Mouse (Mus musculus) limb, embryonic 14.5 days (tissue): ENCODE measurements around the gene Trmt1l. TPM values are rescaled to one million over a fixed set of nuclear protein-coding genes. Genes with fewer than 3 reads are reported as not detected.

Source experiments
- ATAC-seq: fragments of 200-750 bp; cut with Nextera tagmentation; 2 replicates; pipeline ENCODE4 v1.8.0; 2017; ENCODE audit warnings: low read depth, moderate number of reproducible peaks, moderate TSS enrichment; ENCODE audit not compliant: low FRiP score
- DNase-seq: peaks from one replicate; pipeline ENCODE4 v3.0.0-alpha.2; 2015; ENCODE audit warnings: low spot score
- H3K27ac ChIP-seq: fragments of 300-500 bp; sonication (generic); replicated peaks from 2 replicates; pipeline ENCODE4 v1.5.1; 2014; ENCODE audit warnings: low read depth, mild to moderate bottlenecking, low read length, moderate library complexity, mixed read lengths
- H3K27me3 ChIP-seq: fragments of 300-500 bp; sonication (generic); 2 replicates; pipeline ENCODE4 v1.6.1; 2014; ENCODE audit warnings: low read length, mixed read lengths; ENCODE audit not compliant: control insufficient read depth, insufficient read depth
- H3K36me3 ChIP-seq: fragments of 300-500 bp; sonication (generic); 2 replicates; pipeline ENCODE4 v1.6.1; 2014; ENCODE audit warnings: mild to moderate bottlenecking, low read length, moderate library complexity, mixed read lengths; ENCODE audit not compliant: control insufficient read depth, insufficient read depth
- H3K4me1 ChIP-seq: fragments of 300-500 bp; sonication (generic); 2 replicates; pipeline ENCODE4 v1.6.1; 2014; ENCODE audit warnings: antibody characterized with exemption, low read length, mixed read lengths; ENCODE audit not compliant: control insufficient read depth, insufficient read depth
- H3K4me2 ChIP-seq: fragments of 300-500 bp; sonication (generic); replicated peaks from 2 replicates; pipeline ENCODE4 v1.6.1; 2014; ENCODE audit warnings: low read depth, mild to moderate bottlenecking, low read length, moderate library complexity; ENCODE audit not compliant: severe bottlenecking
- H3K4me3 ChIP-seq: fragments of 300-500 bp; sonication (generic); replicated peaks from 2 replicates; pipeline ENCODE4 v1.5.1; 2014; ENCODE audit warnings: low read length
- H3K9ac ChIP-seq: fragments of 300-500 bp; sonication (generic); 2 replicates; pipeline ENCODE4 v1.6.1; 2014; ENCODE audit warnings: mild to moderate bottlenecking, low read depth, low read length, moderate library complexity; ENCODE audit not compliant: severe bottlenecking
- H3K9me3 ChIP-seq: fragments of 300-500 bp; sonication (generic); 2 replicates; pipeline ENCODE4 v1.6.1; 2016; ENCODE audit warnings: low read length; ENCODE audit not compliant: control insufficient read depth
- POLR2A ChIP-seq: fragments of 200-500 bp; IDR thresholded peaks from 2 replicates; pipeline ENCODE4 v1.8.0; 2012; ENCODE audit warnings: inconsistent platforms, mild to moderate bottlenecking, moderate library complexity, borderline replicate concordance; ENCODE audit not compliant: insufficient read depth, insufficient read length; ENCODE audit errors: extremely low read depth
- WGBS: fragments of 180-500 bp; shearing (Covaris S2); extraction: QIAGEN DNeasy Blood & Tissue Kit; methylation state at CpG from one replicate; pipeline ENCODE4 v1.1.7; 2014; 5-methylcytosine and 5-hydroxymethylcytosine counted together
- microRNA-seq: library from miRNA; unstranded; fragments of <30 nt; microRNA quantifications from one replicate; pipeline ENCODE4, GENCODE M21; 2016
- polyA plus RNA-seq, 2 experiments: library from polyadenylated mRNA; depleted of rRNA in 1 of 2; stranded (reverse) in 1 of 2; unstranded in 1 of 2; fragments of >200 nt; fragmentation: Nextera tagmentation in 1 of 2; extraction: Ambion mirVana in 1 of 2; gene quantifications; 2 replicates each; pipeline versions ENCODE4 v1.2.1 to v1.2.3; 2012 to 2014

The Trmt1l gene
- polyA plus RNA-seq, 2 experiments: 33.8 to 34.2 TPM

DNA sequence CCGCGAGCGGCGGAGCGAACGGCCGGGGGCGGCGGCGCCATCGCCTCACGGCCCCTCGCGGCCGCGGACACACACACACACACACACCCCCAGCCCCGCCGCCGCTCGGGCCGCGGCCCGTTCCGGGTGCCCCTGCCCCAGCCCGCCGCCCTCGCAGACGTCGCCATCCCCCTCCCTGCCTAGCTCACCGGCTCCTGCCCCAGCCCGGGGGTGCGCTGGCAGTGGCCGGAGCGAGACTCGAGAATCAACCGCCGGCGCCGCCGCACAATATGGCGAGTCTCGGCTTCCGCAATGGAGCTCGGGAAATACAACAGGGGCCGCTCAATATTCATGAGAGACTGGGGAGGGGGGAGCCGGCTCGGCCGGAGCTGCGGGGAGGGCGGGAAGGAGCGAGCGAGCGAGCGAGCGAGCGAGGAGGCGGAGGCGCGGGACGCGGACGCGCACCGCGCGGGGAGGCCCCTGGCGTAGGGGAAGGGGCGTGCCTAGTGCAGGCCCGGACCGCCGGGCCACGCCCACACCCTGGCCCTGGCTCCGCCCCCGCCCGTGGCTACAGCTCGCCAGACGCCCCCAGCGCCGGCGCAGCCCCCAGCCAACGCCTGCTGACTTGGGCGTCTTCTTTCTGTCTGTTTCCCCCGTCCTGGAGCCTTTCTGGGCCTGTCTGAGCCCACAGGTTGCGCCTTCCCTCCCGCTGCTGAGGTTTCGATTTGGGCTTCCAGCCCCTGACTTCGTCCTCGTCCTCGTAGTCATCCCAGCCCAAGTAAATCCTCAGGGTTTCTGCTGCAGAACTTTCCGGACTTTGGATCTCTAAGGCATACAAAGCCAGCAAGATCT, 72.4 kb downstream of the Trmt1l start, which contains the start of gene Rnf2:
Gene Rnf2, minus strand, starts transcription at position 425 of the 831 bp plus-strand sequence.
- Histone ChIP-seq H3K9me3 (no peaks in the 10 kb centered on the region), H3K4me2 (peak within 1 kb of the TSS; percentile 52), H3K36me3 (no peaks in the 10 kb centered on the region), H3K4me3 (peak within 1 kb of the TSS; percentile 93), H3K4me1 (peaks cover 16% of the 10 kb centered on the region), H3K27ac (peak within 1 kb of the TSS; percentile 97), H3K27me3 (no peaks in the 10 kb centered on the region), H3K9ac (peak within 1 kb of the TSS; percentile 97)
- peak; percentile 96 for ATAC-seq
- DNase-seq: peak; percentile 94
- peak; percentile 86; the same call in 1 of the 2 replicates for TF ChIP-seq POLR2A
- WGBS: 2% methylated on average over 41 of the region's 90 CpGs

Small RNAs within 50 kb of the gene (microRNA-seq; reads per million reads assigned to microRNA genes)
- not detected for gene Mir7682

Other genes starting within 250 kb of the Trmt1l start
- gene Gm47985, start 246.0 kb upstream of the Trmt1l start, polyA plus RNA-seq (2012; rRNA removed): 0.08 and 0.15 TPM in 2 replicates
- gene Gm47985, start 246.0 kb upstream of the Trmt1l start, polyA plus RNA-seq (2014; fragmentation: Nextera tagmentation; extraction: Ambion mirVana): not detected in 2 replicates
- 0.06 and 0.08 TPM in 2 replicates for gene Gm8947, start 236.2 kb upstream of the Trmt1l start, polyA plus RNA-seq (2012; rRNA removed)
- 0.23 TPM in 1 of 2 replicates, not detected in the other for gene Gm8947, start 236.2 kb upstream of the Trmt1l start, polyA plus RNA-seq (2014; fragmentation: Nextera tagmentation; extraction: Ambion mirVana)
- 0.06 TPM in 1 of 2 replicates, not detected in the other for gene Gm47995, start 230.1 kb upstream of the Trmt1l start, polyA plus RNA-seq (2012; rRNA removed)
- gene Gm47995, start 230.1 kb upstream of the Trmt1l start, polyA plus RNA-seq (2014; fragmentation: Nextera tagmentation; extraction: Ambion mirVana): not detected in 2 replicates
- not detected in 2 replicates for gene 3110040M04Rik, start 224.4 kb upstream of the Trmt1l start, polyA plus RNA-seq (2012; rRNA removed)
- gene 3110040M04Rik, start 224.4 kb upstream of the Trmt1l start, polyA plus RNA-seq (2014; fragmentation: Nextera tagmentation; extraction: Ambion mirVana): not detected in 2 replicates
- 0.06 TPM in 1 of 2 replicates, not detected in the other for gene Gm47996, start 218.4 kb upstream of the Trmt1l start, polyA plus RNA-seq (2012; rRNA removed)
- not detected in 2 replicates for gene Gm47996, start 218.4 kb upstream of the Trmt1l start, polyA plus RNA-seq (2014; fragmentation: Nextera tagmentation; extraction: Ambion mirVana)
- gene Ivns1abp, start 84.1 kb upstream of the Trmt1l start, polyA plus RNA-seq (2012; rRNA removed): 186 and 208 TPM in 2 replicates
- 235 and 248 TPM in 2 replicates for gene Ivns1abp, start 84.1 kb upstream of the Trmt1l start, polyA plus RNA-seq (2014; fragmentation: Nextera tagmentation; extraction: Ambion mirVana)
- gene Swt1, start 87 bp upstream of the Trmt1l start, polyA plus RNA-seq (2012; rRNA removed): 13.9 and 27.8 TPM in 2 replicates
- gene Swt1, start 87 bp upstream of the Trmt1l start, polyA plus RNA-seq (2014; fragmentation: Nextera tagmentation; extraction: Ambion mirVana): 19.2 and 21.1 TPM in 2 replicates
- gene Rnf2, start 72.4 kb downstream of the Trmt1l start, polyA plus RNA-seq (2012; rRNA removed): 90.5 and 106 TPM in 2 replicates
- 108 and 109 TPM in 2 replicates for gene Rnf2, start 72.4 kb downstream of the Trmt1l start, polyA plus RNA-seq (2014; fragmentation: Nextera tagmentation; extraction: Ambion mirVana)
- 9.8 and 11.1 TPM in 2 replicates for gene Fam129a, start 142.6 kb downstream of the Trmt1l start, polyA plus RNA-seq (2012; rRNA removed)
- gene Fam129a, start 142.6 kb downstream of the Trmt1l start, polyA plus RNA-seq (2014; fragmentation: Nextera tagmentation; extraction: Ambion mirVana): 13.9 and 14.7 TPM in 2 replicates